Mouse (Mus musculus) spleen, adult 2 months (tissue): Measurements from ENCODE around the gene Tmem200b.

Experiments used
- CTCF ChIP-seq: fragments of 200-500 bp; IDR thresholded peaks from 2 replicates; pipeline ENCODE4 v1.5.1; 2011; ENCODE audit warnings: mild to moderate bottlenecking, inconsistent platforms; ENCODE audit not compliant: insufficient read depth, insufficient read length, insufficient replicate concordance; ENCODE audit errors: extremely low read depth
- POLR2A ChIP-seq: fragments of 200-500 bp; IDR thresholded peaks from 2 replicates; pipeline ENCODE4 v1.6.1; 2011; ENCODE audit warnings: low read depth, low read length, inconsistent platforms

GRCm38 (mm10) chr4:131907912-131908311 lies 13.7 kb upstream of the Tmem200b start:
- TF ChIP-seq CTCF = no peak; the same call in 1 of the 2 replicates
- TF ChIP-seq POLR2A = no peak
